Mouse (Mus musculus) urinary bladder, adult 18-20 months (tissue): Measurements from ENCODE around the gene Otol1.
A peak's percentile ranks its signal among the peaks of the same experiment; 100 is the strongest.

Experiments used
- DNase-seq, 2 experiments: peaks; one replicate each; pipeline ENCODE4 v3.0.0; 2022; ENCODE audit warnings: low spot score in 2 of 2, mixed read lengths in 2 of 2

The Otol1 gene

DNA sequence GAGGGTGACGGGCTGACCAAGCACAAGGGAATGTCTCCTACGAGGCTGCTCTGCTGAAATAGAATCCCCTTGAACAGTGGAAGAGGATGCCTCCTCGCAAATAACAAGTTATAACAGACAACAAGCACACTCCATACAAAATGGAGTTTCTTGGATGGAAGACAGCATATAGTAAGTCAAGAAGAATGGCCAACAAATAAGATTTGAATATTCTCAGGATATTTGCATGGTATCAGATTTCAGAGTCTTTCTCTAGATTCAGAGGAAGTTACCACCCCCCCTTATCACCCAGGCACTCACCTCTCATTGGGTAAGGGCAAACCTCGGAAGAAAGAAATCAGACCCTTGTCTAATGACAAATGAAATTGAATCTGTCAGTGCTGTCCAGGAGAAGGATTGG is at the start of gene Otol1:
Gene Otol1 (plus strand): TSS at position 301 of the 400 bp plus-strand sequence.
- no peak for DNase-seq

DNA sequence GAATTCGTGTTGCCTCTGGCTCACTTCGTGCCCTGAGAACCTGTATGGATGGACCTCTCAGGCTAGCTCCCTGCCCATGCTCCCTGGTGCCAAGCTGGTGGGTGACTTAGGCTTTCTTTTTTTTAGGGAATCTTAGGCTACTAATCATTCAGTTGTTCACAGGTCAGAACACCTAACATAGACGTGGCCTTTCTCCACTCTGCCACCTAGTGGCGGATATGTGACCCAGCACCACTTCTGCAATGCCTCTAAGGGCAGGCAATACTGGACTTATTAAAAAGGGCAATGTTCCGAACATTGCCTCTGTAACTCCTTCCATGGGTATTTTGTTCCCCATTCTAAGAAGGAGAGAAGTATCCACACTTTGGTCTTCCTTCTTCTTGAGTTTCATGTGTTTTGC is 45.2 kb upstream of the Otol1 start:
- DNase-seq: peak in 1 of 2 experiments; percentile 12

DNA sequence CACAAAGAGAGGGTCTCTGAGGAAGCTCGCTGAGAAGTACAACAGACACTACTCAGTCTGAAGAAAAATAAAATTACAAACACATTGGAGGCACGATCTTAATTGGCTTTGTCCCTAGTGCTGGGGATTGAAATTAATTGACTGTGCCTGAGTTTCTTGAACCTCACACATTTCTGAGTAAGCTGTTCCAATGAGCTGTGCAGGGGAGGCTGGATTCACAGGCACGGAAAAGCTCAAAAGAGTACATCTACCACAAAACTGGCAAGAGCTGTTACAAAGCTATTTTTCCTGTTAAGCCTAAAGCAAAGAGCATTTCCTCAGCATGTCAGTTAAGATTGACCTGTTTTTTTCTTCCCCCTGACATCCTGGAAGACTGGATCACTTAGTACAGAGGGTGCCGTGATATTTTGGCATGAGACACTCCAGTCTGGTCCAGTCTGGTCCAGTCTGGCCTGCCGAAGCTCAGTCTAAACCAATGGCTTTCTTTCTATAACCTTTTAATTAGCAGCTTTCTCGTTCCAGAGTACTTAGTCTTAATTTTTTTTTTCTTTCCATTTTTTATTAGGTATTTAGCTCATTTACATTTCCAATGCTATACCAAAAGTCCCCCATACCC is 35.8 kb upstream of the Otol1 start:
- DNase-seq: no peak

DNA sequence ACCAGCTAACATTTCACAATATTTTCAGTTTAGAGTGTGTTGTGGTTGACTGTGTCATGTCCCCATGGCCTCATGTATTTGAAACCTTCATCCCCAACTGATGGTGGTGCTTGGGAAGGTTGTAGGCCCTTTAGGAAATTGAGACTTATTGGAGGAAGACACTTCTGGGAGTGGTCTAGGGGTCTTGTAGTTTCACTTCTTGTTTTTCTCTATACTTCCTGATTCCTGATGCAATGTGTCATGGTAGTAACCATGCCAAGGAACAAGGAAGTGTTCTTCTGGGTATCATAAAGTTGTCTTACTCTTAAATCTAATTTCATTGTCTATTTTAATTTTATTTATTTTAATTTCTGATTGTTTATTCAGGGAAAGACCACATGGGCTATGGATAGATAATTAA is 29.3 kb upstream of the Otol1 start:
- no peak for DNase-seq

DNA sequence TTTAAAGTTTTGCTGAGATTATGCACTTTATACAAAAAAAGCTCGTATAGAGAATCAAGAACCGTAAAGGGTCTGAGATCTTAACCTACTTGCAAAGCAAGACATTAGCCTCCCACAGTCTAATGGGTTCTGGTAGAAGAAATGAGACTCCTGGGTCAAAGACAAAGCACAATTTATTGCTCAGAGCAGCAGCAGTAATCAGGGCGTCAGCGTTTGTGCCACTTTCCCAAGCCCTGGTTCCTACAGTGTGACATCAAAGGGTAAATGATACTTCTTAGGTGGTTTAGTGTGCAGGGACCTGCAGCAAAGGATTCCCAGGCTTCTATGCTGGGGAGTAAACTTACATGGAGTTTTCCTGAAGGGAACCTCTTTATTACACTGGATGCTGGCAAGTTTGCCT is 13.6 kb upstream of the Otol1 start:
- DNase-seq: no peak

DNA sequence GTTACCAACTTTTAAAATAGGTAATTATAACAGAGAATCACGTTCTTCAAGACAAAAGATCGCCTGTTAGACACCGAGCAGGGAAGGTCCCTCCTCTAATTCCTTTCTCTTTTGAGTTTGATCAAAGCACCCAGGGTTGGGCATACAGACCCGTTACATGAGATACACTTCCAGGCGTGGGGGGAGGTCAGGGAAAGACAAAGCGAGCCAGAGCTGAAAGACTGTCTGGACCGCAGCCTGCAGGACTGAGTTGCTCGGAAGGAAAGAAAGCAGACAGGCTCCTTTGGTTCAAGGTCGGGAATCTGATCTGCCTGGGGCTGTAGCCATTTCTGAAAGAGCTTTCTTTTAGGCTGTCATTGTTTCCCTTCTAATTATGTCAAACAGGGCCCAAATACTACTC is 5.9 kb upstream of the Otol1 start:
- no peak for DNase-seq

DNA sequence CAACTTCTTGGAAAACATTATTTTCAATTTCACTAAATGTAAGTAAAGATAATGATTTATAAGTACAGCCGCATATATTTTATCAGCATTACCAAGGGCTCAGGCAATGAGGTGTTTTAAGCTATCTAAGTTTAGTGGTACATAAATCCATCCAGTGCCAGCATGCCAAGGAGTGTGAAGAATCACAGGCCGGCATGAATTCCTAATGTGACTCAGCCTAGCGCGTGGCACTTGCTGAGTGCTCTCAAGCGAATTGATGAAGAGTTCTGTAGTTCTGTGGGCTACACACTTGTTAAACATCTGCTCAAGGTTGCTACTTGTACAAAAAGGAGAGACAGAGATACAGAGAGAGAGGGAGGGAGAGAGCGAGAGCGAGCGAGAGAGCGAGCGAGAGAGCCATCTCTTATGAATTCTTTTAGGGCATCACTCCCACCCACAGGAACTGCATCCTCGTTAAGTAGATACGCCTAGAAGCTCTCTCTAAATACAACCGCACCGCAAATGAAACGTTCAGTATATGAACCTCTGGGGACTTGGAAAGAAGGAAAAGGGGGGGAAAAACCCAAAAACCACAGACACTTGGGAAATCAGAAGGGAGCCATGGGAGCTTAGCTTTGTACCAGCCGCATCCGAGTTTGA is 4.2 kb upstream of the Otol1 start:
- no peak for DNase-seq

DNA sequence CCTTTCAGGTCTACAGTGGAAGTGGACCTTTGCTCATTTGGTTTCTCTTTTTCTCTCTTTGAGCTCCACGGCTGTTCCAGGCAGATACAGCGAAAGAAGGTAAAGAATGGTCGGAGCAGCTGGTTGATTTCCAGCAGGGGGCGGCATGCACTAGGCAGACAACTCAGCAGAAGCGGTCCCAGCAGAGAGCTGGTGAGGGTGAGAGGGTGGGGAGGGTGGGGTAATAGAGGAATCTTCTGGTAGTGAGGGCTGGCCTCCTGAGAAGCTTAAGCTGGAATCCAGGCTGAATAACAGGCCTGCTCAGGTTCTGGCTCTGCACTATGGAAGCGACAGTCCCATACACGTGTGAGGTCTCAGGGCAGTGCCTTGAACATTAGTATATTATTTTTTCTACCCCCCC is 3.5 kb upstream of the Otol1 start:
- no peak for DNase-seq

DNA sequence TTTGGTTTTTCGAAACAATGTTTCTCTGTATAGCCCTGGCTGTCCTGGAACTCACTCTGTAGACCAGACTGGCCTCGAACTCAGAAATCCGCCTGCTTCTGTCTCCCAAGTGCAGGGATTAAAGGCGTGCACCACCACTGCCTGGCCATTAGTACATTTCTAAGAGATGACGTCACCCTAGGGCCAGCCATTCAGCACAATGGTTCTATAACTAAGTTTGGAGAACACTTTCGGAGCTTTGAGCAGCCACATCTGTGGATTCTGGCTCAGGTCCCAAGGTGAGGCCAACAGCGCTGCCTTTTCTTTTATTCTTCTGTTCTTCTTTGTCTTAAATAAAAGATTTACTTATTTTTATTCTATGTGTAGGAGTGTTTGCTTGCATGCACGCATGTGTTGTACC is 3.0 kb upstream of the Otol1 start:
- no peak for DNase-seq

DNA sequence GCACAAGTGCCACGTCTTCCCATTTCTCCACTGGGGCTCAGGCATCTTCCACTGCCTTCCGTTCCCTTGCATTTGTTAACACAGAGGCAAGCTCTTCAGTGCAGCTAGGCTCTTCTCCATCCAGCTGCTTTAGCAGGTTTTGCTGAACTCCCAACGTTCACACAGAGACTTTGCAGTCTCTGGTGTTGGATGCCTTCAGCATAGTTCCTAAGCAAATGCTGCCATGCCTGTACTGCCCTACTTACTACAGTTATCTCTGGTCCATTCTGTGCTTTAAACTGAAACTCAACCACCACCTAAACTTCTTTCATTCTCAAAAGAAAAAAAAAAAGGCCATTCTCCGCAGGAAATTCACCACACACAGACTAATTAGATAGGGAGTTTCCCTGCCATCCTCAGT is 5.2 kb downstream of the Otol1 start:
- no peak for DNase-seq

DNA sequence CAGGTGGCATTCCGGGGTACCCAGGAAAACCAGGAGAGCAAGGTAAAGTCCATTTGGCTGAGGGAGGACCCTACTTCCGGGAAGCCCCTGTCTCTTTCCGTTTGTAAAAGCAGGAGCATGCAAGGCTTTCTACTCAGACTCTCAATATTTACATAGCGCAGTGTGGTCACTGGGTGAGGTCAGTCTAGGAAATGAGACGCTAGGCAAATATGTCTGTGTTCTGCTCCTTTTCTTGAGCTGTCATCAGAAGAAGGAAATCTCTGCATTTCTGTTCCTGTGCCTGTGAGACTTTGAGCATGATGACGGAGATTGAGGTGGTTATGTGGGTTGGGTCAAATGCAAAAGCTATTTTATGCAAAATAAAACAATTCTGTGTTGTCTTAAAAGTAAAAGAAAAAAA is 19.2 kb downstream of the Otol1 start:
- no peak for DNase-seq

DNA sequence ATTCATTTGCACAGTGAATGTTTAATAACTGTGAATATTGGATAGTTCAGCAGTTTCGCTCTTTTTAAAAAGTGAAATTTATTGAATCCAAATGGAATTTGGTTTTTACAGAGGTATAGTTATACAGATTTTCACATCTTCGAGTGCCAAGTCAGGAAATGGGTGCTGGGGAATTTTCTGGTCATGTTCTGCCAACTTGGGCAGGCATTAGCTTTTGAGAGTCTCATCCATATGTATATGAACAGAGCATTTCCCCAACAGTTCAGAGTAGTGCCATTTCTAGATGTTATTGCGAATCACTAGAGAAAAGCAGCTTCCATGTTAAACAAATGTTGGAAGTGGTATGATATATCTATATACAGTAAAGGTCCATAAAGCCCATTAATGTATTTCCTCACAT is 21.8 kb downstream of the Otol1 start:
- DNase-seq: no peak

DNA sequence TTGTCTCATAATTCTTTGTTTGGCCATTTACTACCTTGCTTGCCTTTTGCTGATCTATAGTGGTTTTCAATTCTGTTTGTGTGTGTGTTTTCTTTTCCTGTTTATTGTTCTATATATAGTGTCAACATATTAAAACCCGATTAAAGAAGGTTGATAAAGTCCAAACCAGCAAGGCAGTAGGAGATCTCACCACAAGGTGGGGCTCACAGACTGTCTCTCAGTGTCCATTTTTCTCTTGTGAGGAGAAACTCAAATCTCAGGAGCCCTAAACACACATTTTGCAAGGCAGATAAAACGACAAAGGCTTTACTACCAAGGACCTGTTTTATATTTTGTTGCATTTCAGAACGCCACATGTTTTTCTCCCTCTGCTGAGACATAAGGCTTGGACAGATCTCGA is 28.2 kb downstream of the Otol1 start:
- no peak for DNase-seq
